Mouse (Mus musculus): ENCODE measurements at regions not wholly inside any gene's neighbourhood (a gene's known extent, or its start where the extent isn't known, plus 50 kb on each side); places are given as distances from the start of the nearest gene placed in this dataset.

- no peak for DNase-seq (ENCODE audit: low spot score in 2 of 2)
These were observed 140.4 kb upstream of the BC052040 start for GRCm38 (mm10) chr2:115441100-115441499.

- DNase-seq (ENCODE audit: low spot score in 2 of 2) = no peak
These were observed 131.6 kb upstream of the BC052040 start for GRCm38 (mm10) chr2:115449783-115450483.

GRCm38 (mm10) chr2:115455593-115455992, 125.9 kb upstream of the BC052040 start:
- no peak for DNase-seq (ENCODE audit: low spot score in 2 of 2)

GRCm38 (mm10) chr2:115456372-115457022, 125.0 kb upstream of the BC052040 start:
- DNase-seq (ENCODE audit: low spot score in 2 of 2) = no peak

- no peak for DNase-seq (ENCODE audit: low spot score in 2 of 2)
These were observed 121.3 kb upstream of the BC052040 start for GRCm38 (mm10) chr2:115460028-115460881.

- DNase-seq (ENCODE audit: low spot score in 2 of 2) = no peak
These were observed 120.7 kb upstream of the BC052040 start for GRCm38 (mm10) chr2:115460882-115461151.

GRCm38 (mm10) chr2:115466170-115466569, 115.3 kb upstream of the BC052040 start:
- DNase-seq (ENCODE audit: low spot score in 2 of 2) = no peak

GRCm38 (mm10) chr2:115467107-115467745, 114.3 kb upstream of the BC052040 start:
- no peak for DNase-seq (ENCODE audit: low spot score in 2 of 2)

- DNase-seq (ENCODE audit: low spot score in 2 of 2) = no peak
These were observed 113.6 kb upstream of the BC052040 start for GRCm38 (mm10) chr2:115467936-115468335.

GRCm38 (mm10) chr2:115468471-115468909, 113.0 kb upstream of the BC052040 start:
- DNase-seq (ENCODE audit: low spot score in 2 of 2) = no peak

- DNase-seq (ENCODE audit: low spot score in 2 of 2) = no peak
These were observed 112.2 kb upstream of the BC052040 start for GRCm38 (mm10) chr2:115469165-115469821.

- no peak for DNase-seq (ENCODE audit: low spot score in 2 of 2)
These were observed 109.1 kb upstream of the BC052040 start for GRCm38 (mm10) chr2:115472393-115472792.

- peak; percentile 40 to 63 for DNase-seq (ENCODE audit: low spot score in 2 of 2)
These were observed 97.9 kb upstream of the BC052040 start for GRCm38 (mm10) chr2:115483418-115484288.

- DNase-seq (ENCODE audit: low spot score in 2 of 2) = no peak
These were observed 93.1 kb upstream of the BC052040 start for GRCm38 (mm10) chr2:115488465-115488864.

- DNase-seq (ENCODE audit: low spot score in 2 of 2) = no peak
These were observed 88.5 kb upstream of the BC052040 start for GRCm38 (mm10) chr2:115493020-115493419.

- no peak for DNase-seq (ENCODE audit: low spot score in 2 of 2)
These were observed 81.6 kb upstream of the BC052040 start for GRCm38 (mm10) chr2:115499904-115500303.

GRCm38 (mm10) chr2:115509527-115509926, 72.0 kb upstream of the BC052040 start:
- no peak for DNase-seq (ENCODE audit: low spot score in 2 of 2)

GRCm38 (mm10) chr2:115511146-115511545, 70.4 kb upstream of the BC052040 start:
- DNase-seq (ENCODE audit: low spot score in 2 of 2) = no peak

GRCm38 (mm10) chr2:115511612-115512525, 69.6 kb upstream of the BC052040 start:
- DNase-seq (ENCODE audit: low spot score in 2 of 2) = no peak

- DNase-seq (ENCODE audit: low spot score in 2 of 2) = no peak
These were observed 68.6 kb upstream of the BC052040 start for GRCm38 (mm10) chr2:115512891-115513290.

Data from urinary bladder, postnatal 4 days (tissue).